Mouse (Mus musculus) telencephalon, adult 2 months (tissue): ENCODE measurements at regions not wholly inside any gene's neighbourhood (a gene's known extent, or its start where the extent isn't known, plus 50 kb on each side); places are given as distances from the start of the nearest gene placed in this dataset.

Source experiments
- DNase-seq: peaks from one replicate; pipeline ENCODE4 v3.0.0-alpha.2; 2011; ENCODE audit warnings: low read depth, low spot score

GRCm38 (mm10) chr13:28699490-28700032, 254.0 kb downstream of the Sox4 start:
- no peak for DNase-seq

GRCm38 (mm10) chr13:28697796-28698678, 255.5 kb downstream of the Sox4 start:
- no peak for DNase-seq

GRCm38 (mm10) chr13:28693078-28693477, 260.4 kb downstream of the Sox4 start:
- no peak for DNase-seq

- peak; percentile 52 for DNase-seq
Measured at GRCm38 (mm10) chr13:28692587-28692986, 260.9 kb downstream of the Sox4 start.

GRCm38 (mm10) chr13:28690511-28691160, 262.9 kb downstream of the Sox4 start:
- DNase-seq: no peak

- DNase-seq: no peak
Measured at GRCm38 (mm10) chr13:28687838-28688237, 265.7 kb downstream of the Sox4 start.

- DNase-seq: no peak
Measured at GRCm38 (mm10) chr13:28684311-28684710, 269.2 kb downstream of the Sox4 start.

GRCm38 (mm10) chr13:28680266-28680665, 273.2 kb downstream of the Sox4 start:
- no peak for DNase-seq

GRCm38 (mm10) chr13:28673622-28674021, 279.9 kb downstream of the Sox4 start:
- no peak for DNase-seq

GRCm38 (mm10) chr13:28671543-28671942, 282.0 kb downstream of the Sox4 start:
- DNase-seq: no peak

GRCm38 (mm10) chr13:28669832-28670585, 283.5 kb downstream of the Sox4 start:
- DNase-seq: no peak

- DNase-seq: no peak
Measured at GRCm38 (mm10) chr13:28666832-28667231, 286.7 kb downstream of the Sox4 start.

GRCm38 (mm10) chr13:28665150-28665549, 288.4 kb downstream of the Sox4 start:
- no peak for DNase-seq

- no peak for DNase-seq
Measured at GRCm38 (mm10) chr13:28664698-28665097, 288.8 kb downstream of the Sox4 start.

GRCm38 (mm10) chr13:28663950-28664681, 289.4 kb downstream of the Sox4 start:
- DNase-seq: no peak

- DNase-seq: no peak
Measured at GRCm38 (mm10) chr13:28663459-28663858, 290.1 kb downstream of the Sox4 start.

GRCm38 (mm10) chr13:28662316-28662752, 291.2 kb downstream of the Sox4 start:
- DNase-seq: no peak

GRCm38 (mm10) chr13:28660151-28660550, 293.4 kb downstream of the Sox4 start:
- DNase-seq: no peak

- no peak for DNase-seq
Measured at GRCm38 (mm10) chr13:28658652-28659051, 294.9 kb downstream of the Sox4 start.

GRCm38 (mm10) chr13:28654883-28655282, 298.6 kb downstream of the Sox4 start:
- no peak for DNase-seq

GRCm38 (mm10) chr13:28653362-28653761, 300.2 kb downstream of the Sox4 start:
- no peak for DNase-seq
